Mouse (Mus musculus) mesoderm, embryonic 11.5 days (tissue): ENCODE measurements around the gene Ercc2.

ENCODE experiments used
- DNase-seq: peaks from one replicate; pipeline ENCODE4 v3.0.0-alpha.2; 2012; ENCODE audit warnings: low read depth, low spot score

Gene Ercc2

GRCm38 (mm10) chr7:19359892-19360641 lies 21.7 kb upstream of the Ercc2 start:
- DNase-seq, result peak; percentile 83

- peak; percentile 90 for DNase-seq
These were observed 20.9 kb upstream of the Ercc2 start for GRCm38 (mm10) chr7:19360944-19361343.

GRCm38 (mm10) chr7:19361720-19362119 lies 20.1 kb upstream of the Ercc2 start:
- DNase-seq, result peak; percentile 63

- no peak for DNase-seq
These were observed 19.5 kb upstream of the Ercc2 start for GRCm38 (mm10) chr7:19362276-19362675.

- peak; percentile 77 for DNase-seq
These were observed 17.9 kb upstream of the Ercc2 start for GRCm38 (mm10) chr7:19363881-19364280.

GRCm38 (mm10) chr7:19365376-19365775 lies 16.4 kb upstream of the Ercc2 start:
- no peak for DNase-seq

- no peak for DNase-seq
These were observed 13.4 kb upstream of the Ercc2 start for GRCm38 (mm10) chr7:19368380-19368779.

GRCm38 (mm10) chr7:19369823-19370425 lies 11.9 kb upstream of the Ercc2 start:
- peak; percentile 57 for DNase-seq

GRCm38 (mm10) chr7:19373367-19373766 lies 8.4 kb upstream of the Ercc2 start:
- DNase-seq, result no peak

- no peak for DNase-seq
These were observed 6.4 kb upstream of the Ercc2 start for GRCm38 (mm10) chr7:19375368-19375767.

GRCm38 (mm10) chr7:19376019-19376418 lies 5.8 kb upstream of the Ercc2 start:
- DNase-seq, result no peak

- no peak for DNase-seq
These were observed 3.8 kb upstream of the Ercc2 start for GRCm38 (mm10) chr7:19378049-19378448.

- DNase-seq, result no peak
These were observed 344 bp downstream of the Ercc2 start for GRCm38 (mm10) chr7:19382166-19382541.

- DNase-seq, result no peak
These were observed 1.9 kb downstream of the Ercc2 start for GRCm38 (mm10) chr7:19383708-19384107.

- DNase-seq, result no peak
These were observed 7.0 kb downstream of the Ercc2 start for GRCm38 (mm10) chr7:19388699-19389413.

- DNase-seq, result no peak
These were observed 12.7 kb downstream of the Ercc2 start for GRCm38 (mm10) chr7:19394484-19394883.

- DNase-seq, result peak; percentile 42
These were observed 17.9 kb downstream of the Ercc2 start for GRCm38 (mm10) chr7:19399496-19400280.

- DNase-seq, result no peak
These were observed 19.1 kb downstream of the Ercc2 start for GRCm38 (mm10) chr7:19400946-19401345.

- DNase-seq, result no peak
These were observed 20.8 kb downstream of the Ercc2 start for GRCm38 (mm10) chr7:19402535-19403112.

- peak; percentile 36 for DNase-seq
These were observed 22.0 kb downstream of the Ercc2 start, which contains the start of gene Klc3 for GRCm38 (mm10) chr7:19403731-19404296. Gene Klc3 (minus strand): TSS chr7:19404104.

GRCm38 (mm10) chr7:19404476-19404875 lies 22.7 kb downstream of the Ercc2 start, which contains the start of gene Ckm:
Gene Ckm (plus strand): TSS chr7:19404776.
- DNase-seq, result no peak
